Mouse (Mus musculus) adrenal gland, postnatal 14 days (tissue): ENCODE results near the gene Gcdh. TPM values are rescaled to one million over a fixed set of nuclear protein-coding genes. Genes with fewer than 3 reads are reported as not detected.

Source experiments
- DNase-seq: peaks from one replicate; pipeline ENCODE4 v3.0.0; 2021; ENCODE audit warnings: mixed read lengths
- total RNA-seq: library from RNA; stranded (reverse); gene quantifications from 2 replicates; pipeline ENCODE4 v1.2.3, GENCODE M21; 2021

Gcdh gene
- total RNA-seq, 1 experiment from 2014 or later: 84.8 TPM

- DNase-seq: peak; percentile 76
Measured at GRCm38 (mm10) chr8:84872309-84872965, 21.3 kb downstream of the Gcdh start.

- peak; percentile 93 for DNase-seq
Measured at GRCm38 (mm10) chr8:84871376-84872308, 22.1 kb downstream of the Gcdh start, which contains the start of gene Syce2. Gene Syce2, plus strand, starts transcription at chr8:84872111.

- peak; percentile 96 for DNase-seq
Measured at GRCm38 (mm10) chr8:84856864-84857441, 36.8 kb downstream of the Gcdh start, which contains the start of gene Farsa. Gene Farsa, plus strand, starts transcription at chr8:84856989.

DNA sequence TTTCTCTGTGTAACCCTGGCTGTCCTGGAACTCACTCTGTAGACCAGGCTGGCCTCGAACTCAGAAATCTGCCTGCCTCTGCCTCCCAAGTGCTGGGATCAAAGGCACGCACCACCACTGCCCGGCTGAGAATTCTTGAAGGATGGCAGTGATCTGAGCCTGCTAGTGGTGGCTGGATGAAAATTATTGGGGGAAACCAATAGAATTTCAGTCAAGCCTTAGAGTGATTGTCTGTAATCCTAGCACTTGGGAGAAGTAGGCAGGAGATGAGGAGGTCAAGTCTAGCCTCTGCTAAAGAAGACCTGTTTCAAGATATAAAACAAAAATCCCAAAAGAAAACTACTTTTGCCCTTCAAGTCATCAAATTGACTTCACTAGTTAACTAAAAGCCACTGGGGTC is 37.3 kb downstream of the Gcdh start:
- no peak for DNase-seq

DNA sequence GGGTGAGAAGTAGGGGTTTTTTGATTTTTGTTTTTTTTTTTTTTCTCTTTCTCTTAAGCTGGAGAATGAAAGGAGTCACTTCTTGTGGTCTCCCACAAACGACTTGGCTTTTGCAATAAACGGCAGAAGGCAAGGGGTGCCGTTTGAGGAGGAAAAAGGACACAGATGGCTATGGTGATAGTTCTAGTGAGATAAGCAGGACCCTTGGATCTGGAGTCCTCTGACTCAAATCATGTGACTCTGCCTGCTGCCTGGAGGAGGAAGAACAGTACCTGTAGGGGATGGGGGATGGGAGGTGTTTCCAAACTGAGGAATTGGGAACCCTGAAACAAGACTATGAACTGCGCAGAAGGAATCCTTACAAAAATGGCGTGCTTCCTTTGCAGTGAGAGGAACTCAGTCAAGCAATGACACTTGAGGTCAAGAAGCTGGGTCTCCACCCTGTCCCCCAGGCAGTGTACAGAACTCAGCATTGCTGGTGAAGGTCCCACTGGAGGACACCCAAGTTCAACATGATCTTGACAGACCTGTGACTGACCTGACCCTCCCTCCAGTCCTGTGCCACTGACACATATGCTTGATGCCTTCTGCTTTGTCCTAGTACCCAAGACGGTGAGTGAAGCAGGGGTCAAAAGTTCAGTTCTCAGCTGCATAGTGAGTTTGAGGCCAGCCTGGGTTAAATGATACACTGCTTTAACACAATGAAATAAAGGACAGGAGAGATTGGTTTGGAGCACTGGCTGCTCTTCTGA is 45.9 kb downstream of the Gcdh start:
- DNase-seq: no peak

GRCm38 (mm10) chr8:84846722-84847572 is 46.8 kb downstream of the Gcdh start, which contains the start of gene Calr:
Gene Calr, minus strand, starts transcription at chr8:84846934.
- peak; percentile 100 for DNase-seq

GRCm38 (mm10) chr8:84846094-84846721 is 47.5 kb downstream of the Gcdh start:
- DNase-seq: no peak

- DNase-seq: peak; percentile 72
Measured at GRCm38 (mm10) chr8:84845355-84846093, 48.2 kb downstream of the Gcdh start.

DNA sequence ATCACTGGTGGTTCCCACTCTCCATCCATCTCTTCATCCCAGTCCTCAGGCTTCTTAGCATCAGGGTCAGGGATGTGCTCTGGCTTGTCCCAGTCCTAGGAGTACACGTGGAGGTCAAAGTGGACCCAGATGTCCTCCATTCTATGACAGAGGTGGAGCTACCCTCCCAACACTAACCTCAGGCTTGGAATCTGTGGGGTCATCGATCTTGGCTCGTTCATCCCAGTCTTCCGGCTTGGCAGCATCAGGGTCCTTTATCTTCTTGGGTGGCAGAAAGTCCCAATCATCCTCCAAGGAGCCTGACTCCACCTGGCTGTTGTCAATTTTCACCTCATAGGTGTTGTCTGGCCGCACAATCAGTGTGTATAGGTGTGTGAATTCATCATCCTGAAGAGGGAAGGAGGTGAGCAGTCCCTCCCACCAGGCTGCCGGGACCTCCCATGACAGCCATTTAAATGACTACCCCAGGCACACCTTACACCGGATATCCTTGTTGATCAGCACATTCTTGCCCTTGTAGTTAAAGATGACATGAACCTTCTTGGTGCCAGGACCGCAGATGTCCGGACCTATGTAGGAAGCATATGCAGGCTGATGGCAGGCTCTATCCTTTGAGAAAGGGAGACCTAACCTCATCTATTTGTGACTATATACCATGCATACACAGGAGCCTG is 49.2 kb downstream of the Gcdh start:
- DNase-seq: no peak

DNA sequence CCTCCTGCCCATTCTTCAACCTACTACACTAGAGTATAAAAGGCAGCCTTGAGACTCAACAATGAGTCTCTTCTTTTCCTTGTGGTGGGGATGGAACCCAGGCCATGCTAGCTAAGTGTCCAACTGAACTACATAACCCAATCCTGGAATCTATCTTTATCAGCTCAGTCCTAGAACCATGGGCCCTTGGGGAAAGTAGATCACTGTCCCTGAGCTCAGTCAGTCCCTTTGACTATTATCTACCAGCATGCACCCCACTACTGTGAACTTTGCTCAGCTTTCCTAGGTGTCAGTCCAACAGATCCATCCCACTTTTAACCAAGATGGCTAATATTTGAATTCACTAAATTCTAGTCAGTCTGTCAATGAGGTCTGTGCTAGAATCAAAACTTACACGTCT is 52.2 kb downstream of the Gcdh start:
- DNase-seq: no peak

- peak; percentile 96 for DNase-seq
Measured at GRCm38 (mm10) chr8:84840248-84840999, 53.3 kb downstream of the Gcdh start, which contains the start of gene Rad23a. Gene Rad23a, minus strand, starts transcription at chr8:84840665.

- no peak for DNase-seq
Measured at GRCm38 (mm10) chr8:84839875-84840247, 53.9 kb downstream of the Gcdh start.

DNA sequence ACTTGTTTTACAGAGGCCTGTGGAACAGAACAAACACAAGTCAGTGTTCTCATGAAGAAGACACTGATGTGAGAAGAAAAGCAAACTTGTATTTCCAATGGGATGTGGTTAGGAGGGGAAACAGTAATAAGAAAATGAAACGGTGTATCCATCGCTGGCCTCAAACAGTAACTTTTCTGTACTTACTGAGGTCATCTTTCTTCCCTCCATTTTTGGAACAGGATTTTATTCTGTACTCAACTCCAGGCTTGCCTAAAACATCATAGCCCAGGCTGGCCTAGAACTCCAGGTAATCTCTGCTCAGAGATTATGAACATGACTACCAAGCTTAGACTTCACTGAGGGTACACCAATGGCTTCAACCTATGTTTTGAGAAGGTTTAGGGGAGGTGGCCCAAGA is 54.3 kb downstream of the Gcdh start:
- no peak for DNase-seq

DNA sequence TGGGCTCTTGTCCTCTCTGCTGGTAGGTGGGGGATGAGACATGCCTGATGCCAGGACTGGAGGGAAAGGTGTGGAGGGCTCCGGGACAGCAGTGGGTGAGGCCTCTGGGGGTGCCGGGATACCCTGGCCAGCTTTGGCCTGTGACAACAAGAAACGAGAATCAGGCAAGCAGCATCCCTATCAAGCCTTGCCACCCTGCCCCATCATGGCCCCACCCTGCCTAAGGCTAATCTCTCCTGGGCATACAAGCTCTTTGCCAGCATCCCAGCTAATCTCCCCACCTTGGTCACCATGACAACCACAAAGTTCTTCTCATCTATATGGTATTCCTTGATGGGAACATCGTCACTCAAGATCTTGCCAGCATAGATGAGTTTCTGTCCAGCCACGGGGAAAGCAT is 55.2 kb downstream of the Gcdh start:
- no peak for DNase-seq

- no peak for DNase-seq
Measured at GRCm38 (mm10) chr8:84837912-84838470, 55.7 kb downstream of the Gcdh start.

- DNase-seq: no peak
Measured at GRCm38 (mm10) chr8:84837149-84837911, 56.4 kb downstream of the Gcdh start.
